Mouse (Mus musculus) urinary bladder, adult 2 months (tissue): ENCODE data around the gene Cyp4f18. TPM values are rescaled to one million over a fixed set of nuclear protein-coding genes. Genes with fewer than 3 reads are reported as not detected.

Experiments used
- polyA plus RNA-seq: library from polyadenylated mRNA; depleted of rRNA; stranded (reverse); fragments of >200 nt; gene quantifications from 2 replicates; pipeline ENCODE4 v1.2.3, GENCODE M21; 2012; rRNA removed

The Cyp4f18 gene
- polyA plus RNA-seq, 1 experiment: 3.6 TPM

Other genes starting within 250 kb of the Cyp4f18 start
- gene Zfp709, start 127.6 kb downstream of the Cyp4f18 start, polyA plus RNA-seq: 2.0 and 2.7 TPM in 2 replicates
- gene Zfp882, start 101.0 kb downstream of the Cyp4f18 start, polyA plus RNA-seq: 2.1 and 2.6 TPM in 2 replicates
- gene Zfp617, start 101.0 kb downstream of the Cyp4f18 start, polyA plus RNA-seq: 17.0 and 20.5 TPM in 2 replicates
- 18.9 and 21.7 TPM in 2 replicates for gene Zfp961, start 58.6 kb downstream of the Cyp4f18 start, polyA plus RNA-seq
- gene Olfr372, start 31.6 kb upstream of the Cyp4f18 start, polyA plus RNA-seq: not detected in 2 replicates
- not detected in 2 replicates for gene Olfr373, start 73.6 kb upstream of the Cyp4f18 start, polyA plus RNA-seq
- not detected in 2 replicates for gene Olfr374, start 97.4 kb upstream of the Cyp4f18 start, polyA plus RNA-seq
- gene Tpm4, start 125.3 kb upstream of the Cyp4f18 start, polyA plus RNA-seq: 200 and 234 TPM in 2 replicates
- gene Rab8a, start 151.6 kb upstream of the Cyp4f18 start, polyA plus RNA-seq: 82.2 and 89.4 TPM in 2 replicates
- 0.23 and 0.24 TPM in 2 replicates for gene Hsh2d, start 180.0 kb upstream of the Cyp4f18 start, polyA plus RNA-seq
- 0.04 and 0.11 TPM in 2 replicates for gene Cib3, start 203.2 kb upstream of the Cyp4f18 start, polyA plus RNA-seq
- not detected in 2 replicates for gene Gm11034, start 204.0 kb upstream of the Cyp4f18 start, polyA plus RNA-seq
- 70.7 and 77.4 TPM in 2 replicates for gene Fam32a, start 210.1 kb upstream of the Cyp4f18 start, polyA plus RNA-seq
- gene Ap1m1, start 230.4 kb upstream of the Cyp4f18 start, polyA plus RNA-seq: 75.1 TPM in 2 replicates